Mouse (Mus musculus) forebrain, embryonic 11.5 days (tissue): ENCODE results near the gene Wasf3. TPM values are rescaled to one million over a fixed set of nuclear protein-coding genes. Genes with fewer than 3 reads are reported as not detected.
A peak's percentile ranks its signal among the peaks of the same experiment; 100 is the strongest.

Experiments
- ATAC-seq: fragments of 200-750 bp; cut with Nextera tagmentation; replicated peaks from 2 replicates; pipeline ENCODE4 v1.8.0; 2017; ENCODE audit warnings: moderate TSS enrichment; ENCODE audit not compliant: low FRiP score
- DNase-seq: peaks from one replicate; pipeline ENCODE4 v3.0.0-alpha.2; 2017; ENCODE audit warnings: low spot score
- H3K27ac ChIP-seq: fragments of 300-500 bp; sonication (generic); 2 replicates; pipeline ENCODE4 v1.5.1; 2014; ENCODE audit warnings: low read depth, low read length
- H3K27me3 ChIP-seq: fragments of 300-500 bp; sonication (generic); 2 replicates; pipeline ENCODE4 v1.6.1; 2014; ENCODE audit warnings: mild to moderate bottlenecking, low read length, mixed read lengths; ENCODE audit not compliant: control insufficient read depth, insufficient read depth
- H3K36me3 ChIP-seq: fragments of 300-500 bp; sonication (generic); 2 replicates; pipeline ENCODE4 v1.6.1; 2014; ENCODE audit warnings: mild to moderate bottlenecking, low read length, moderate library complexity, mixed read lengths; ENCODE audit not compliant: control insufficient read depth, insufficient read depth
- H3K4me1 ChIP-seq: fragments of 300-500 bp; sonication (generic); replicated peaks from 2 replicates; pipeline ENCODE4 v1.6.1; 2014; ENCODE audit warnings: low read length, mixed read lengths; ENCODE audit not compliant: control insufficient read depth, insufficient read depth
- H3K4me2 ChIP-seq: fragments of 300-500 bp; sonication (generic); 2 replicates; pipeline ENCODE4 v1.6.1; 2014; ENCODE audit warnings: low read depth, mild to moderate bottlenecking, low read length, moderate library complexity, mixed read lengths; ENCODE audit not compliant: severe bottlenecking
- H3K4me3 ChIP-seq: fragments of 300-500 bp; sonication (generic); 2 replicates; pipeline ENCODE4 v1.5.1; 2014; ENCODE audit warnings: low read depth, low read length
- H3K9ac ChIP-seq: fragments of 300-500 bp; sonication (generic); 2 replicates; pipeline ENCODE4 v1.6.1; 2014; ENCODE audit warnings: low read length
- H3K9me3 ChIP-seq: fragments of 300-500 bp; sonication (generic); 2 replicates; pipeline ENCODE4 v1.6.1; 2016; ENCODE audit warnings: low read length, mixed read lengths; ENCODE audit not compliant: control insufficient read depth
- whole genome bisulfite sequencing: fragments of 180-500 bp; shearing (Covaris S2); extraction: QIAGEN DNeasy Blood & Tissue Kit; methylation state at CpG from one replicate; pipeline ENCODE4 v1.1.7; 2014; 5-methylcytosine and 5-hydroxymethylcytosine counted together
- polyA plus RNA-seq: library from polyadenylated mRNA; unstranded; fragments of >200 nt; fragmentation: Nextera tagmentation; extraction: Ambion mirVana; gene quantifications from 2 replicates; pipeline ENCODE4 v1.2.1, GENCODE M21; 2014

Wasf3 gene
- polyA plus RNA-seq, 1 experiment from 2014 or later = 5.1 TPM

- Histone ChIP-seq H3K4me1 (peaks cover 1% of the 10 kb centered on the region; the same call in 1 of the 2 replicates), H3K27me3 (no peaks in the 10 kb centered on the region), H3K4me3 (no peak overlapping the region), H3K9me3 (no peaks in the 10 kb centered on the region), H3K36me3 (no peaks in the 10 kb centered on the region), H3K4me2 (no peak overlapping the region), H3K9ac (no peak overlapping the region), H3K27ac (no peak overlapping the region)
- ATAC-seq = no peak
- 90% methylated on average over 7 of the region's 7 CpGs for WGBS
- no peak for DNase-seq
Measured at GRCm38 (mm10) chr5:146418092-146418491, 33.3 kb downstream of the Wasf3 start.

- 51% methylated on average over 1 of the region's 1 CpGs for WGBS
- H3K9ac ChIP-seq = no peak overlapping the region
- ATAC-seq = no peak
- no peak overlapping the region for H3K27ac ChIP-seq
- H3K4me2 ChIP-seq = no peak overlapping the region
- no peaks in the 10 kb centered on the region for H3K4me1 ChIP-seq
- H3K27me3 ChIP-seq = no peaks in the 10 kb centered on the region
- no peaks in the 10 kb centered on the region for H3K36me3 ChIP-seq
- no peaks in the 10 kb centered on the region for H3K9me3 ChIP-seq
- no peak overlapping the region for H3K4me3 ChIP-seq
- DNase-seq = peak; percentile 67
Measured at GRCm38 (mm10) chr5:146420081-146420480, 35.3 kb downstream of the Wasf3 start.

- ATAC-seq = no peak
- Histone ChIP-seq H3K4me1 (no peaks in the 10 kb centered on the region), H3K27me3 (no peaks in the 10 kb centered on the region), H3K9ac (no peak overlapping the region), H3K36me3 (no peaks in the 10 kb centered on the region), H3K27ac (no peak overlapping the region), H3K4me3 (no peak overlapping the region), H3K9me3 (no peaks in the 10 kb centered on the region), H3K4me2 (no peak overlapping the region)
- no peak for DNase-seq
- 87% methylated on average over 8 of the region's 8 CpGs for WGBS
Measured at GRCm38 (mm10) chr5:146424711-146425326, 40.0 kb downstream of the Wasf3 start.

GRCm38 (mm10) chr5:146425656-146426055 is 40.9 kb downstream of the Wasf3 start:
- H3K27me3 ChIP-seq = no peaks in the 10 kb centered on the region

GRCm38 (mm10) chr5:146428109-146428508 is 43.3 kb downstream of the Wasf3 start:
- H3K27ac ChIP-seq = no peak overlapping the region
- no peaks in the 10 kb centered on the region for H3K36me3 ChIP-seq
- no peak overlapping the region for H3K9ac ChIP-seq
- DNase-seq (no peak), ATAC-seq (no peak)
- 88% methylated on average over 4 of the region's 4 CpGs for WGBS
- no peak overlapping the region for H3K4me2 ChIP-seq
- H3K4me3 ChIP-seq = no peak overlapping the region
- H3K9me3 ChIP-seq = no peaks in the 10 kb centered on the region
- no peaks in the 10 kb centered on the region for H3K27me3 ChIP-seq
- no peaks in the 10 kb centered on the region for H3K4me1 ChIP-seq

More at GRCm38 (mm10) chr5:146425656-146426055, 40.9 kb downstream of the Wasf3 start:
- Histone ChIP-seq H3K27ac (no peak overlapping the region), H3K36me3 (no peaks in the 10 kb centered on the region), H3K4me3 (no peak overlapping the region), H3K9me3 (no peaks in the 10 kb centered on the region), H3K9ac (no peak overlapping the region), H3K4me1 (no peaks in the 10 kb centered on the region), H3K4me2 (no peak overlapping the region)
- no peak for DNase-seq
- WGBS = 92% methylated on average over 4 of the region's 4 CpGs
- ATAC-seq = no peak

GRCm38 (mm10) chr5:146431821-146432220 is 47.0 kb downstream of the Wasf3 start:
- H3K9me3 ChIP-seq = no peaks in the 10 kb centered on the region
- DNase-seq (no peak), ATAC-seq (no peak)
- H3K27me3 ChIP-seq = no peaks in the 10 kb centered on the region
- WGBS = 95% methylated on average over 3 of the region's 3 CpGs
- no peak overlapping the region for H3K4me3 ChIP-seq
- H3K9ac ChIP-seq = no peak overlapping the region
- H3K27ac ChIP-seq = no peak overlapping the region
- H3K36me3 ChIP-seq = no peaks in the 10 kb centered on the region
- no peaks in the 10 kb centered on the region for H3K4me1 ChIP-seq
- no peak overlapping the region for H3K4me2 ChIP-seq

- no peak for ATAC-seq
- Histone ChIP-seq H3K4me1 (no peaks in the 10 kb centered on the region), H3K4me3 (no peak overlapping the region), H3K9me3 (no peaks in the 10 kb centered on the region), H3K4me2 (no peak overlapping the region), H3K36me3 (no peaks in the 10 kb centered on the region), H3K9ac (no peak overlapping the region), H3K27ac (no peak overlapping the region), H3K27me3 (no peaks in the 10 kb centered on the region)
- 92% methylated on average over 6 of the region's 6 CpGs for WGBS
- DNase-seq = no peak
Measured at GRCm38 (mm10) chr5:146432476-146432875, 47.7 kb downstream of the Wasf3 start.

GRCm38 (mm10) chr5:146435316-146435715 is 50.5 kb downstream of the Wasf3 start:
- DNase-seq (no peak), ATAC-seq (no peak)
- no peaks in the 10 kb centered on the region for H3K4me1 ChIP-seq
- no peak overlapping the region for H3K9ac ChIP-seq
- no peaks in the 10 kb centered on the region for H3K27me3 ChIP-seq
- no peaks in the 10 kb centered on the region for H3K9me3 ChIP-seq
- no peaks in the 10 kb centered on the region; the same call in 1 of the 2 replicates for H3K36me3 ChIP-seq
- no peak overlapping the region for H3K4me2 ChIP-seq
- H3K27ac ChIP-seq = no peak overlapping the region
- H3K4me3 ChIP-seq = no peak overlapping the region
- WGBS = 94% methylated on average over 16 of the region's 16 CpGs

- Histone ChIP-seq H3K36me3 (no peaks in the 10 kb centered on the region; the same call in 1 of the 2 replicates), H3K9me3 (no peaks in the 10 kb centered on the region), H3K27ac (no peak overlapping the region), H3K27me3 (no peaks in the 10 kb centered on the region), H3K4me2 (no peak overlapping the region), H3K9ac (no peak overlapping the region), H3K4me3 (no peak overlapping the region), H3K4me1 (no peaks in the 10 kb centered on the region)
- no peak for ATAC-seq
- no peak for DNase-seq
- WGBS = 93% methylated on average over 11 of the region's 11 CpGs
Measured at GRCm38 (mm10) chr5:146436796-146437195, 52.0 kb downstream of the Wasf3 start.
